Mouse (Mus musculus): ENCODE results near the gene Nmnat2. TPM values are rescaled to one million over a fixed set of nuclear protein-coding genes. Genes with fewer than 3 reads are reported as not detected.

Gene Nmnat2
- total and polyA plus RNA-seq, 3 experiments: 1.3 to 2.8 TPM; not detected in 1

GRCm38 (mm10) chr1:153033145-153033908, 78.5 kb downstream of the Nmnat2 start:
- H3K4me3 ChIP-seq (ENCODE audit: control insufficient read depth in 1 of 2, insufficient read depth in 1 of 2, low read depth in 2 of 2, low read length in 2 of 2): peak overlapping the region; percentile 40 to 58

GRCm38 (mm10) chr1:153034064-153034463, 79.3 kb downstream of the Nmnat2 start:
- Histone ChIP-seq H3K4me3 (ENCODE audit: control insufficient read depth in 1 of 2, insufficient read depth in 1 of 2, low read depth in 2 of 2, low read length in 2 of 2) (peak overlapping the region; percentile 40 to 58), H3K27ac (ENCODE audit: control insufficient read depth, low read depth, low read length) (peak overlapping the region; percentile 81), H3K9me3 (replicated peaks; ENCODE audit: insufficient read depth, low read length) (no peaks in the 10 kb centered on the region), H3K9ac (ENCODE audit: control insufficient read depth, low read depth, low read length, poor library complexity, severe bottlenecking) (peak overlapping the region; percentile 55), H3K4me1 (ENCODE audit: control insufficient read depth in 1 of 2, insufficient read depth in 2 of 2, low read length in 2 of 2) (peaks cover 28 to 30% of the 10 kb centered on the region in 2 experiments), H3K27me3 (ENCODE audit: control insufficient read depth in 1 of 2, insufficient read depth in 2 of 2, low read length in 2 of 2) (no peaks in the 10 kb centered on the region), H3K79me2 (ENCODE audit: control insufficient read depth, insufficient read depth, low read length, poor library complexity) (no peaks in the 10 kb centered on the region), H3K36me3 (ENCODE audit: control insufficient read depth in 1 of 2, insufficient read depth in 2 of 2, low read length in 2 of 2) (peaks cover 0 to 23% of the 10 kb centered on the region in 2 experiments; a peak in 2 of 4 replicates)
- TF ChIP-seq POLR2A (IDR thresholded peaks at IDR 0.05; ENCODE audit: control insufficient read depth in 1 of 2, insufficient read depth in 1 of 2, low read depth in 1 of 2, low read length in 2 of 2, poor library complexity in 1 of 2) (no peak), TCF12 (IDR thresholded peaks at IDR 0.05; ENCODE audit: low read depth, low read length) (0 out of 2 replicates have a peak, but pooled peaks have one; percentile 26), ZNF384 (IDR thresholded peaks at IDR 0.05; ENCODE audit: low read depth, low read length) (peak; percentile 75), MAX (IDR thresholded peaks at IDR 0.05; ENCODE audit: low read length) (0 out of 2 replicates have a peak, but pooled peaks have one; percentile 18), MYC (IDR thresholded peaks at IDR 0.05; ENCODE audit: low read depth, low read length) (0 out of 2 replicates have a peak, but pooled peaks have one; percentile 8), ETS1 (IDR thresholded peaks at IDR 0.05; ENCODE audit: low read depth, low read length) (no peak), RCOR1 (IDR thresholded peaks at IDR 0.05; ENCODE audit: low read depth, low read length) (peak; percentile 62), ZKSCAN1 (IDR thresholded peaks at IDR 0.05; ENCODE audit: low read depth, low read length) (no peak), EP300 (IDR thresholded peaks at IDR 0.05; ENCODE audit: low read depth in 1 of 2, low read length in 2 of 2) (peak; percentile 23 to 47; a peak in 1 of 4 replicates), NRF1 (IDR thresholded peaks at IDR 0.05; ENCODE audit: insufficient read depth, low read depth, low read length, poor library complexity, severe bottlenecking) (no peak), GATA1 (IDR thresholded peaks at IDR 0.05; ENCODE audit: low read depth, low read length) (peak; percentile 84)
- DNase-seq (ENCODE audit: low read depth, low spot score): no peak

More at GRCm38 (mm10) chr1:153033145-153033908, 78.5 kb downstream of the Nmnat2 start:
- Histone ChIP-seq H3K4me1 (ENCODE audit: control insufficient read depth in 1 of 2, insufficient read depth in 2 of 2, low read length in 2 of 2) (peaks cover 28 to 31% of the 10 kb centered on the region in 2 experiments), H3K27ac (ENCODE audit: control insufficient read depth, low read depth, low read length) (peak overlapping the region; percentile 81), H3K27me3 (ENCODE audit: control insufficient read depth in 1 of 2, insufficient read depth in 2 of 2, low read length in 2 of 2) (no peaks in the 10 kb centered on the region), H3K9me3 (replicated peaks; ENCODE audit: insufficient read depth, low read length) (no peaks in the 10 kb centered on the region), H3K79me2 (ENCODE audit: control insufficient read depth, insufficient read depth, low read length, poor library complexity) (no peaks in the 10 kb centered on the region), H3K36me3 (ENCODE audit: control insufficient read depth in 1 of 2, insufficient read depth in 2 of 2, low read length in 2 of 2) (peaks cover 0 to 23% of the 10 kb centered on the region in 2 experiments; a peak in 2 of 4 replicates), H3K9ac (ENCODE audit: control insufficient read depth, low read depth, low read length, poor library complexity, severe bottlenecking) (peak overlapping the region; percentile 55)
- TF ChIP-seq TBP (IDR thresholded peaks at IDR 0.05; ENCODE audit: low read depth, low read length) (peak; percentile 55), MYB (IDR thresholded peaks at IDR 0.05; ENCODE audit: low read depth, low read length) (no peak), NELFE (IDR thresholded peaks at IDR 0.05; ENCODE audit: low read depth, low read length) (no peak; the same call in 1 of the 2 replicates), E2F4 (IDR thresholded peaks at IDR 0.05; ENCODE audit: borderline replicate concordance, low read depth, low read length) (no peak), USF1 (IDR thresholded peaks at IDR 0.05; ENCODE audit: low read depth, low read length) (no peak; the same call in 1 of the 2 replicates), ZMIZ1 (IDR thresholded peaks at IDR 0.05; ENCODE audit: low read depth, low read length) (peak; percentile 67; the same call in 1 of the 2 replicates), MYC (IDR thresholded peaks at IDR 0.05; ENCODE audit: low read depth, low read length) (0 out of 2 replicates have a peak, but pooled peaks have one; percentile 8), CHD2 (IDR thresholded peaks at IDR 0.05; ENCODE audit: low read length) (no peak), MAZ (IDR thresholded peaks at IDR 0.05; ENCODE audit: low read depth, low read length) (no peak), ETS1 (IDR thresholded peaks at IDR 0.05; ENCODE audit: low read depth, low read length) (peak; percentile 74), JUND (IDR thresholded peaks at IDR 0.05; ENCODE audit: low read depth, low read length) (no peak), HCFC1 (IDR thresholded peaks at IDR 0.05; ENCODE audit: low read depth, low read length) (no peak), CTCF (IDR thresholded peaks at IDR 0.05 in 2 of 3, conservative IDR thresholded peaks at IDR 0.05 in 1 of 3; ENCODE audit: control insufficient read depth in 1 of 3, insufficient read depth in 1 of 3, low read depth in 2 of 3, low read length in 3 of 3, poor library complexity in 1 of 3, severe bottlenecking in 1 of 3) (no peak), RCOR1 (IDR thresholded peaks at IDR 0.05; ENCODE audit: low read depth, low read length) (peak; percentile 64), EP300 (IDR thresholded peaks at IDR 0.05; ENCODE audit: low read depth in 1 of 2, low read length in 2 of 2) (peak; percentile 15 to 52; a peak in 3 of 4 replicates), TCF12 (IDR thresholded peaks at IDR 0.05; ENCODE audit: low read depth, low read length) (no peak), SIN3A (IDR thresholded peaks at IDR 0.05; ENCODE audit: low read length) (peak; percentile 19; the same call in 1 of the 2 replicates), POLR2A (IDR thresholded peaks at IDR 0.05; ENCODE audit: control insufficient read depth in 1 of 2, insufficient read depth in 1 of 2, low read depth in 1 of 2, low read length in 2 of 2, poor library complexity in 1 of 2) (peak in 1 of 2 experiments; percentile 53; a peak in 2 of 4 replicates), UBTF (IDR thresholded peaks at IDR 0.05; ENCODE audit: borderline replicate concordance, insufficient read depth, low read depth, low read length) (no peak), KAT2A (conservative IDR thresholded peaks at IDR 0.05; ENCODE audit: low read depth, low read length) (no peak), NRF1 (IDR thresholded peaks at IDR 0.05; ENCODE audit: insufficient read depth, low read depth, low read length, poor library complexity, severe bottlenecking) (no peak), GATA1 (IDR thresholded peaks at IDR 0.05; ENCODE audit: low read depth, low read length) (peak; percentile 73), MXI1 (IDR thresholded peaks at IDR 0.05; ENCODE audit: low read depth, low read length) (peak; percentile 45; the same call in 1 of the 2 replicates), MAX (IDR thresholded peaks at IDR 0.05; ENCODE audit: low read length) (peak; percentile 20; the same call in 1 of the 2 replicates), USF2 (IDR thresholded peaks at IDR 0.05; ENCODE audit: borderline replicate concordance in 1 of 2, insufficient read depth in 1 of 2, low read depth in 1 of 2, low read length in 2 of 2) (no peak), POLR2AphosphoS2 (IDR thresholded peaks at IDR 0.05; ENCODE audit: low read length) (no peak), ELF1 (IDR thresholded peaks at IDR 0.05; ENCODE audit: low read depth, low read length) (peak; percentile 57), ZKSCAN1 (IDR thresholded peaks at IDR 0.05; ENCODE audit: low read depth, low read length) (no peak), CHD1 (IDR thresholded peaks at IDR 0.05; ENCODE audit: low read depth, low read length) (0 out of 2 replicates have a peak, but pooled peaks have one; percentile 32), TAL1 (IDR thresholded peaks at IDR 0.05; ENCODE audit: low read length) (0 out of 2 replicates have a peak, but pooled peaks have one; percentile 19), BHLHE40 (IDR thresholded peaks at IDR 0.05; ENCODE audit: borderline replicate concordance, low read depth, low read length) (peak; percentile 74; the same call in 1 of the 2 replicates)
- DNase-seq (ENCODE audit: low read depth, low spot score): peak; percentile 89

Data from MEL (cell line).